16 mouse cellular contexts compared by ENCODE assay signal in the genomic region with DNA sequence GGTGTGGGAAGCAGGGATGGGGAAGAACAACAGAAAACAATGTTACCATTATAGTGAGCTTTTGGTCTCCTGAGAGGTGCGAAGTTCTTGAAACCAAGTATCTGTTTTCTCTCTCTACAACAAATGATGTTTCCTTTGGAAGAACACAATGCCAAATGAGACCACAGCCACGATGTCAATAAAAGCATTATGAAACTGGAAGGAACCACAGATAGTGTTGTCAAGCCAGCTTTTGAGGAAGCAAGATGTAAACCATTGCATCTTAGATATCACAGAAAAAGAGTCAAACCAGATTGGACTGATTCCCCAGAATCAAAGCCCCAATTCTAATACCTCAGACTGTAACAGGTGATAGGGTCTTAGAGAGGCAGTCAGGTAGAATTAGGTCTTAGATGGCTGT.
"Had no signal": no experiment of that assay in that cellular context is flagged by ENCODE, and none has a peak within 500 bp of the region (broad histone marks: within the 10 kb centered on the region; RNA-seq: fewer than 3 reads in every experiment).

No protein-coding gene starts in this region.

- ATAC-seq: hindbrain, postnatal 0 days; intestine, embryonic 16.5 days had no signal

- DNase-seq: gastrocnemius, adult 2 months; gastrocnemius, postnatal 10 days; gastrocnemius, postnatal 25 days; heart, adult 2 months; heart, postnatal 14 days; heart, postnatal 36 days; kidney, adult 11 months; kidney, adult 2 months; kidney, adult 9 months; kidney, postnatal 14 days; kidney, postnatal 36 days; layer of hippocampus, adult 9-11 months; layer of hippocampus, postnatal 36 days; left cerebral cortex, postnatal 4 days had no signal
